Mouse (Mus musculus) lung, postnatal 0 days (tissue): ENCODE measurements at regions not wholly inside any gene's neighbourhood (a gene's known extent, or its start where the extent isn't known, plus 50 kb on each side); places are given as distances from the start of the nearest gene placed in this dataset.

Experiments used
- CTCF ChIP-seq: IDR thresholded peaks from 2 replicates; pipeline ENCODE4 v1.5.1; 2016; ENCODE audit warnings: antibody characterized with exemption, mild to moderate bottlenecking
- EP300 ChIP-seq: IDR thresholded peaks from 2 replicates; pipeline ENCODE4 v1.6.1; 2016; ENCODE audit warnings: antibody characterized with exemption, mild to moderate bottlenecking, control low read depth

GRCm38 (mm10) chr2:117804686-117805085 lies 307.0 kb upstream of the Thbs1 start:
- TF ChIP-seq EP300 (no peak), CTCF (no peak)
